Mouse (Mus musculus): ENCODE measurements around the gene Mx1.

Gene Mx1

DNA sequence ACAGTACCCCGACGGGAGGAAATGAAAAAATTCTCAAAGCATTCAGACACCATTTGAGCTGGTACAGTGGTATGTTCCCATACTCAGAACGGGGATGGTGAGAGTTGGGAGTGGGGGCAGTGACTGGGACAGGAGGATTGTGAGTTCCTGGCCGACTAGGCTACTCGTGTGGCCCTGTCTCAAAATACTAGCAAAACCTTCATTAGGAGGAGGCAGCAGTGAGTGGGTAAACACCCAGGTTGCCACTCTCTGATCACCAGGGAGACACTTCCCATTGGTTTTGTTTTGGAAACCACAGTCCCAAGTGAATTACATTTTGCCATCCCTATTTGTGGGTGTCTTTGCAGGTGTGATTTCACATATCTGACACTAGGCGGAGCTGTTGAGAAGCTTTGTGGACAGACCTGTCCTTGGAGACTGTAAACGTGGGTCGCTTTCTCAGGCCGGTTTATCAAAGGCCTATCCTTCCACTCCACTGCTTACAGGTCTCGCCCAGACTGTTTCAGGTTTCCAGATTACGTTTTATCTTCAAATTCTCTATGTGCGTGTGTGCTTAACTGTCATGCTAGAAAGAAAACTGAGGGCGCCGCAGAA is 18.9 kb downstream of the Mx1 start:
- peak; percentile 28 for DNase-seq

DNA sequence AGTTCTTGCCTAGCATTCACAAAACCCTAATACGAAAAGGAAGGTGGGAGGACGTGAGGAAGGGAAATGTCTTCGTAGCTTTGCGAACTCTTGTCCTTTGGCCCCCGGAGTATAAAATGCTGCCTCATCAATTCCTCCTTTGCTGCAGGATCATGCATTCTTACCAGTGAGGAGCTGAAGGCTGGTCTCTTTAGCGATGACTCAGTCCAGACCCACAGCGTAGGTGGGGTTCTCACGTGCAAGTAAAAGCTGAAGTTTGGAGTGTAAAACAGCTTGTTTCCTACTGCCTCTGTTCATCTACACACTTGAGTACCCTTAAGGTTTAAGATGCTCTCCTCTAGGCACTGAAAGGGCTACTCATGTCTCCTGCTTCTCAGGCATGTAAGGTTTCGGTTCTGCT is 20.7 kb downstream of the Mx1 start:
- peak; percentile 58 for DNase-seq

- no peak for DNase-seq
Measured at GRCm38 (mm10) chr16:97438191-97438590, 24.5 kb downstream of the Mx1 start.

GRCm38 (mm10) chr16:97437448-97438056 is 25.2 kb downstream of the Mx1 start:
- DNase-seq: no peak

GRCm38 (mm10) chr16:97434206-97434605 is 28.5 kb downstream of the Mx1 start:
- DNase-seq: no peak

DNA sequence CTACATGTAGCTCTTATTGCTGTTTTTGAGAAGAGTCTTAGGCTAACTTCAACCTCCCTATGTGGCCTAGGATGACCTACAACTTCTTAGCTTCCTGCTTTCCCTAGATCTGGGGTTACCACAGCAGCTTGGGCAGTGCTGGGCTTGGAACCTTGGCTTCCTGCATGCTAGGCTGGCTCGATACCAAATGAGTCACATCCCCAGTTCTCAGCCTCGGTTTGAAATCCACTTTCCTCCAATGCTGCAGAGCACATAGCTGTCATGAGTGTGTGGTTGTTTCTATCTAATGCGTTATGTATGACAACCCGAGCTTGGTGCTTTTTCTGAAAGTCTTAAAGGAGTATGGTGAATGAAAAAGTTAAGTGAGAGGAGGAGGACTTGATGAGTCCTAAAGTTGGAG is 31.4 kb downstream of the Mx1 start:
- peak; percentile 58 for DNase-seq

- DNase-seq: peak; percentile 50
Measured at GRCm38 (mm10) chr16:97430091-97430490, 32.6 kb downstream of the Mx1 start.

DNA sequence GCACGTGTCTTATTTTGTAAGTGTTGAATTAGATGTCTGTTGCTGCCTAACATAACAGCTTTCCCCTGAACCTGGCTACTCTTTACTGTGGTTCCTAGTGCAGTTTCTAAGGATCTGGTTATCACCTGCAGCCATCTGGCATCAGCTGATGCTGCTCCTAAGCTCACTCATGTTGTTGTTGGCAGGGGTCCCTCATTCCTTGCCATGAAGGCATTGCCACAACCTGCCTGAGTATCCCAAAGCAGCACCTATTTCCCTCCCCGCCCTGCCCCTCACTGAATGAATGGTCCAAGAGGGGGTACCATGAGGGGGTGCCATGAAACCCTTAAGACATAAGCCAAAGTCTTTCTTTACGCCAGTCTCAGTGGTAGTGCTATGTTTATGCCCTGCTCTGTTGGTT is 34.7 kb downstream of the Mx1 start:
- DNase-seq: no peak

DNA sequence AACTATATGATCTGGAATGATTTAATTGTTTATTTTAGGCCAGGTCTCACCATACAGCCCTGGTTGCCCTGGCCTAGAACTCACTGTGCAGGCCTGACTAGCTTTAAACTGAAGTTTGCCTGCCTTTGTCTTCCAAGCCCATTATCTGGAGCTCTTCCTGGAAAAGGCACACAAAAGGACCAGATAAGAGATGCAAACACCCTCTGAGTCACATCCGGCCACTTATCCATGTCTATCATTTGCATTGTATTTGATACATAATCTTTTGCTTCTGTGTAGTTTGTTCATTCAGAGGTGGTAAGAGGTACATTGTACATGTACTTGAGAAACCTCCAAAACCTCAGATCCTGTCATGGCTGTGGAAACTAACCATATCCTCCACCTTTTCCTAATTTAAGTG is 39.1 kb downstream of the Mx1 start:
- DNase-seq: no peak

GRCm38 (mm10) chr16:97421671-97422070 is 41.0 kb downstream of the Mx1 start:
- no peak for DNase-seq

GRCm38 (mm10) chr16:97418749-97419453 is 43.8 kb downstream of the Mx1 start:
- no peak for DNase-seq

DNA sequence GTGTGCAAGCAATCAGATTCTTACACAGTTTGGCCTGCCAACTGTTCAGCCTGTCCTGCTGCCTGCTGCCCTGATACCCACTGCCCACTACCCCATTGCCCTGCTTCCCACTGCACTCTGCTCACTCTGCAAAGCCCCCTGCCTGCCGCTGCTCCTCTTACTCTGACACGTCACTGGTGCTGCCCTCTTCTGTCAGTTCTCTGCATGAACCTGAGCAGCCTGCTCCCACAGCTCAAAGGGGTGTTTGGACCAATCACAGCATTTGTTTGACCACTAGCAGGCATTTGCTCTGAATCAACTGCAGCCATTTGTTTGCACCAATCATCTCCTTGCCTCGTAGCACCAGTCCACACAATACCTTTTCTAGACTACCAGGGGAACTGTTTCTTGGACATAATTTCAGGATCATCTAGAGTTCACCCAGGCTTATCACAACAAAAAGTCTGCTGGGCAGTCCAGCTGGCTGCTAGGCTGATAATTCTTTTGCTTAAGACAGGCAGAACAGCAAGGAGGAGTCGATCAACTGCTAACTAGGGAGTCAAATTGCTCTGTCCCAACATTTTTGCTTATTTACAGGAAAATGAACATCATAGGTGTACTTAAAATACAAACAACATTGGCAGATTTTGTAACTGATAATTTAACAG is 44.7 kb downstream of the Mx1 start:
- DNase-seq: no peak

DNA sequence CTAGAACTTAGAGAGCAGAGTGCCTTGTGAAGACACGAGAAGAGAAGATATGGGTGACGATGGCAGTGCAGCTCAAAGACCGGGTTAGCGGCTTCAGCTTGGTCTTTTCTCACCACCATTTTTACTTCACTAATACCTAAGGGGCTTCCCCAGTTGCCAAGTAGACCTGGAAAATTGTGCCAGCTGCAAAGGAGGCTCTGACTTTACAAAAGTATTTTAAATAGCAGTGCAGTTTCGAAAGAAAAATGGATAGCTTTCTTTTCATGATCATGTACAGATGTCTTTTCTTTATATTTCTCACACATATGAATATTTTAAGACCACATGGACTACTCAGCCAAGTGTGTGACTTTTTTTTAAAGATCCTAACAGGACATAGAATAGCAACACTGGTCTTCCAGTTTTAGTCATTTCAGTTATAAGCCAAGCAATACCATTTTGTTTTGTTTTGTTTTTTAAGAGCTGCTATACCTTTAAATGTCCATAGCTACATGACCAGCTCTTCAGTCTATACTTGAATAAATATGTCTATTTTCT is 57.2 kb downstream of the Mx1 start:
- no peak for DNase-seq

- no peak for DNase-seq
Measured at GRCm38 (mm10) chr16:97402213-97402785, 60.4 kb downstream of the Mx1 start.

- no peak for DNase-seq
Measured at GRCm38 (mm10) chr16:97401741-97402140, 61.0 kb downstream of the Mx1 start.

DNA sequence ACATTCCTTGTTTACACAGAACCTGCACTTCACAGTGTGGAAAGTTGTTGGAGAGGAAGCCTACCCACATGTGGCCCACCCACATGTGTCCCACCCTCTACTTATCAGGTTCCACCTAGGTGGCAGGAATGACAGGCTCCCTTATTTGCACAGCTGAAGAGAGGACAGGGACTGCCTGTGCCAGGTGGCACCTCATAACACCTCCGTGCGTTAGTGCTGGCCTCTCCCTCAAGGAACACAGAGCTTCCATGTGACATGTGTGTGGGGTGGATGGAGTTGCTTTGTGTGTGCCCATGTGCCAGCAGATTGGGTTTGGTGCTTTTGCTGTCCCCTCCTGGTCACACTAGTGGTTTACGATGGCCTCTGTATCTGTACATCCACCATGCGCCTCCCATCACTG is 62.7 kb downstream of the Mx1 start:
- DNase-seq: no peak

- DNase-seq: no peak
Measured at GRCm38 (mm10) chr16:97397945-97398531, 64.7 kb downstream of the Mx1 start.
